Mouse (Mus musculus): ENCODE measurements at regions not wholly inside any gene's neighbourhood (a gene's known extent, or its start where the extent isn't known, plus 50 kb on each side); places are given as distances from the start of the nearest gene placed in this dataset.
A peak's percentile ranks its signal among the peaks of the same experiment; 100 is the strongest.

- no peak for ATAC-seq (replicated peaks; ENCODE audit: low FRiP score, poor library complexity, severe bottlenecking)
Measured at GRCm38 (mm10) chr11:113109096-113109495, 327.1 kb downstream of the Sox9 start.

DNA sequence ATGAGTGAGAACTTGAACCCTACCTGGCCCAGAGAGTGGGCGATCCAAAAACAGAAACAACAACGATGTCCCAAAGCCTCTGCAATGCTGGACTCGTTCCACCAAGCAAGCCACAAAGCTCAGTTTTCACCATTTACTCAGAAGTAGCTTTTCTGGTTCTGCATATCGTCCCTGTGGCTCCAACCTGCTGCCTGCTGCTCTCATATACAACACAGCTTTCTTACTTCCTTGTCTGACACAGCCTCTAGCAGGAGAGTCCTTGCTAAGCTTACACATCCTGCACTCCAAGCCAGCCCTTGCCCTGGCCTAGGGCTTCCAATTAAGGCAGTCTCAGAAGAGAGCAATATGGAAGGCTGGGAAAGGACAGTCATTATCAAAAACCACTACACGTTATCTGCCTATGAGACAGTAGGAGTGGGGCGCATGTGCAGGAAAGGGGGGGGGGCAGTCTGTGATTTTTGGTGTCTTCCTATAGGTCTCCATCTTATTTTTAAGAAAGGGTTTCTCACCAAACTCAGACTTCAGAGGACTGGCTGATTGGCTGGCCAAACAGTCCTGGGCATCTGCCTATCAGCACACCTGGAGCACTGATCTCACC is 331.3 kb downstream of the Sox9 start:
- ATAC-seq (replicated peaks; ENCODE audit: low FRiP score, poor library complexity, severe bottlenecking) = no peak

- no peak for ATAC-seq (replicated peaks; ENCODE audit: low FRiP score, poor library complexity, severe bottlenecking)
Measured at GRCm38 (mm10) chr11:113117179-113117898, 335.3 kb downstream of the Sox9 start.

- ATAC-seq (replicated peaks; ENCODE audit: low FRiP score, poor library complexity, severe bottlenecking) = no peak
Measured at GRCm38 (mm10) chr11:113120570-113120969, 338.5 kb downstream of the Sox9 start.

DNA sequence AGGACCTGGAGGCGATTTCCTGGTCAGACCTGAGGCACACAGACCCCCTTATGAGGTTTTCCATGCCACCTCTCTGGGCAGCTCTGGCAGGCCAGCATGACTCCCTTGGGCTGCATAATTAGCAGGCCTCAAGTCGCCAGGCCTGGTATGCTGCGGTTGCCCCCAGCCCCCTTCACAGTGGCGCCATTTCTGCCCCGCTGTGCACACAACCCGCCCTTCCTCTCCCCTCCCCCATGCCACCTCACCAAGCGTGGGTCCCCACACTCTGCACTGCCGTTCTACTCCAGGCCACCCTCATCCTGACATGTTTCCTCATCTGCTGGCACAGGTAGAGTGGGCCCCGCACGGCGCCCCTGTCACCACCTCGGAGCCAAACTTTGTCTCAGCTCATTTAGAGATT is 339.3 kb downstream of the Sox9 start:
- no peak for ATAC-seq (replicated peaks; ENCODE audit: low FRiP score, poor library complexity, severe bottlenecking)

GRCm38 (mm10) chr11:113122137-113122536 is 340.1 kb downstream of the Sox9 start:
- no peak for ATAC-seq (replicated peaks; ENCODE audit: low FRiP score, poor library complexity, severe bottlenecking)

DNA sequence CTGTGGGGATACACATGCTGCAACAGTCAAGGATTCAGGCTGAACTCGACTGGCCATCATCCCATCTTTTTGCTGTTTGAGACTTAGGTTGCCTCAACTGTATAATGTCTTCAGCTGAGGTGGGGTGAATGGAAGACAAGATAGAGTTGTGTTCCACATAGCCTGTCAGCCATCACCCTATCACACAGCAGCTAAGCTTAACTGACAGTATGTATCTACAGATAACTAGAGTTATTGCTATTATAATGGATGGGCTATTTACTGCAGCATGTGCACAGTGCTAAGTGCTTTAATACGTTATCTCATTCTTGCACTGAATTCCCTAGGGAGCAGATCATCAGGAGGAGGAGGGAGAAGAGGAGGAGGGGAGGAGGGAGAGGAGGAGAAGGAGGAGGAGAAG is 340.9 kb downstream of the Sox9 start:
- no peak for ATAC-seq (replicated peaks; ENCODE audit: low FRiP score, poor library complexity, severe bottlenecking)

- no peak for ATAC-seq (replicated peaks; ENCODE audit: low FRiP score, poor library complexity, severe bottlenecking)
Measured at GRCm38 (mm10) chr11:113125832-113126231, 343.8 kb downstream of the Sox9 start.

DNA sequence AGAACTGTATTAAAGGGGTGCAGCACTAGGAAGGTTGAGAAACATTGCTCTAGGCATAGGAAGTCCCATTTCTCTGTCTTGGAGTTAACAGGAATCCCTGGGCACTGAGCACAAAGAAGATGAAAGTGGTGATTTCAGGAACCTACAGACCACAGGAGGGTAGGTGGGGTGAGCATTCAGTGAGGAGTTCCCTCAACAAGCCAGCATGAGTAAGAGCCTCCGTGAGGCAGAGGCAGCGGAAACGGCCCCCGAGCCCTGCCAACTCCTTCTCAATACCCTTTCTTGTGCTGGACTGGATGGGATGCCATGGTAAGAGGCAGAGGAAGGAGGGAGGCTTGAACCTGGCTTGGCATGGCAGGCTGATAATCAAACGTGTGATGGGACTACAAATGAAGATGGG is 347.2 kb downstream of the Sox9 start:
- ATAC-seq (replicated peaks; ENCODE audit: low FRiP score, poor library complexity, severe bottlenecking) = no peak

DNA sequence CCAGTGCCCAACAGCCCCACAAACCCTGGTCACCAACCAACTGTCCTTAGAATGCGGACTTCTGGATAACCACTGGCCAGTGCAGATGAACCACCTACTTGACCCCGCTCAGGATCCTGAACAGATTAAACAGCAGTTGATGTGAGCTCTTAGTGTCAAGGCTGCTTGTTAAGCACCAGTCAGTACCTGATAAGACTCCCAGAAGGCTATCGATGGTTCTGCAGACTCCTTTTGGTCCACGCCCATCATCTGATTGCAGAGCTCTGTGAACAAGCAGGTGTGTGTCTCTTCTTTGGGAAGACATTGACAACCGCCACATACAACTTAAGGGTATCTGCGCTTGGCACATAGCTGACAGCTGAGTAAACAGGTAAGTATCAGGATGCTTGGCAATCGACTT is 348.0 kb downstream of the Sox9 start:
- peak; percentile 64 for ATAC-seq (replicated peaks; ENCODE audit: low FRiP score, poor library complexity, severe bottlenecking)

GRCm38 (mm10) chr11:113132078-113133064 is 350.3 kb downstream of the Sox9 start:
- ATAC-seq (replicated peaks; ENCODE audit: low FRiP score, poor library complexity, severe bottlenecking) = no peak

DNA sequence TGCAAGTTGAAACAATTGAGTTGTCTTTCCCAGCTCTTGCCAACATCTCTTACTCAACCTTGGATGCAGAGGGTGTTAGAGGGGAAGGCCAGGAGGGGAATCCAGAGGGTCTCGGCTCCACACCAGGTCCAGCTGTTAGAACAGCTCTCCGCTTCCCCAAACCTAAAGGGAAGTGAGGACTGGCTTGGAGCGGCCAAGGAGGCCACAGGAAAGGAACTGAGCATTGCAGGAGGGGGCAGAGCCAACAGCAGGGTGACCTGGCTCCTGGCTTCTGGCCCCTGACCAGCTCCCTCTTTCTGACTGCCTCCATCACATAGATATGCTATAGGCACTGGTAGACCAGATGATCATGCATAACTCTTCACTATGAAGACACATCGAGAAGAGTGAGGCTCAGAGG is 351.4 kb downstream of the Sox9 start:
- ATAC-seq (replicated peaks; ENCODE audit: low FRiP score, poor library complexity, severe bottlenecking) = no peak

DNA sequence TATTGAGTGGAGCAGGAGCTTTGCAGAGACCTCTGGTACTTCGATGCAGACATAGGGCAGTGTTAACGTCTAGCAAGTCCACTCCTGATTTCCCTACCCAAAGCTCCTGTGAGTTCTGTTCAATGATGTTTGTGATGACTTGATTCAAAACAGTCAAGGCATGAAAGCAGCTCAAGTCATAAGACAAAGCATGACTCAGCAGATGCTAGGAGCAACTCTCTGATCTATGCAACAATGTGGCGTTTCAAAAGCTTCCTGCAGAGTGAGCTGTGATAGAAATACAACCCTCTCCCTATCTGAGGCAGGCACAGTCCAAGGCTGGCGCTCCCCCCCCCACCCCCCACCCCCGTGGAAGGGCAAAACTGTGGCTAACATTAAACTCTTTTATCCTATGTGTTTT is 353.2 kb downstream of the Sox9 start:
- no peak for ATAC-seq (replicated peaks; ENCODE audit: low FRiP score, poor library complexity, severe bottlenecking)

- ATAC-seq (replicated peaks; ENCODE audit: low FRiP score, poor library complexity, severe bottlenecking) = no peak
Measured at GRCm38 (mm10) chr11:113138462-113138861, 356.4 kb downstream of the Sox9 start.

DNA sequence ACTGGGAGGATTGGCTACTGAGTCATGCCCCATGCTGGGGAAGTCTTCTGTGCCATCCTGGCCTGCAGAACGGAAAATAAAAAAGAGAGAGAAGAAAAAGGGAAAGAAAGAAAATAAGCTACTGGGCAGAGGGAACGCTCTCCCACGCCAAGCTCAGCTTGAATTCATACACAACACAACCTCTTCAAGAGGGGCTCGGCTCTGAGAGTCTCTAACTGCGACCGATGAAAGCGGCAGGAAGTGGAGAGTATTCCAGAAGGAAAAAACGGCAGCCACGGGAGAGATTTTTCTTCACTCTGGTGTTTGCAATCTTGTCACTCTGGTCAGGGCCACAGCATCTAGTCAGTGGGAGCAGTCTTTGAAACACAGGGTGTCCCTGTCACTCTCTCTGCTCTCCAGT is 358.6 kb downstream of the Sox9 start:
- ATAC-seq (replicated peaks; ENCODE audit: low FRiP score, poor library complexity, severe bottlenecking) = no peak

- ATAC-seq (replicated peaks; ENCODE audit: low FRiP score, poor library complexity, severe bottlenecking) = no peak
Measured at GRCm38 (mm10) chr11:113142816-113143215, 360.8 kb downstream of the Sox9 start.

DNA sequence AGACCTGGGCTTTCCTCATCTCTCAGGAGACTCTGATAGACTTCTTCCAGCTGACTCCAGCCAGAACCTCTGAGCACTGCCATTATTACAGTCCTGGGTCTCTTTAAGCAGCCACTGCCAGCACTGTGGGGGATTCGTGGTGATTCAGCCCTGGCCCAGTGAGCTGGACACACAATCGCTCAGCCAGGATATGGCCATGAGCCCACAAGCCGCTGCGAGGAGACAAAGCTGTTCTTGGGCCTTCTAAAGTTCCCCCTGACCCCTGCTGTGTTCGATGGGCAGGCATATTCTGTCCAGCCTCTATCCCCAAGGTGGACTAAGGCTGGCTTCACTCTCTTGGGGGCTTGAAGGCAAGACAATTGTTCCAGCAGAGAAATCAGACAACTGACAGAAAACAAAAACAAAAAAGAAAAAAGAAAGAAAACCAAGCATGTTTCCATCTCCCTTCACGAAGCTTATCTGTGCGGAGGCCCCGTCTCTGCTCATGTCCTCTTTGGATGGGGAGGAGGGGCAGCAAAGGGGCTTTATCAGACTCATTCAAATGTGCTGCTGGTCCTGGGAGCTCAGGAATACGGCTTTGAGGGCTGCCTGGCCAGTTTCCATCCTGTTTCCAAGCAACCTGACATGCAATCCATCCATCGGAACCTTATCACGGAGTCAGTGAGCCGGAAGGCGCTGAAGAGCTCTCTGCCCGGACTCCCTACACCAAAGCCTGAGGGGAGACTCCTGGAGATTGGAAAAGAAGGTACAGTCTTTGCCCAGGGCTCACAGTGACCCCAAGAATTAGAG is 362.0 kb downstream of the Sox9 start:
- ATAC-seq (replicated peaks; ENCODE audit: low FRiP score, poor library complexity, severe bottlenecking) = no peak

- no peak for ATAC-seq (replicated peaks; ENCODE audit: low FRiP score, poor library complexity, severe bottlenecking)
Measured at GRCm38 (mm10) chr11:113145721-113146120, 363.7 kb downstream of the Sox9 start.

GRCm38 (mm10) chr11:113146762-113147161 is 364.7 kb downstream of the Sox9 start:
- no peak for ATAC-seq (replicated peaks; ENCODE audit: low FRiP score, poor library complexity, severe bottlenecking)

Data from erythroid progenitor cell, adult 5-6 weeks (primary cell).